Mouse (Mus musculus): Measurements from ENCODE around the gene Gpsm1. TPM values are rescaled to one million over a fixed set of nuclear protein-coding genes. Genes with fewer than 3 reads are reported as not detected.

The Gpsm1 gene
- total and polyA plus RNA-seq, 2 experiments from 2014 or later = 149 to 257 TPM

DNA sequence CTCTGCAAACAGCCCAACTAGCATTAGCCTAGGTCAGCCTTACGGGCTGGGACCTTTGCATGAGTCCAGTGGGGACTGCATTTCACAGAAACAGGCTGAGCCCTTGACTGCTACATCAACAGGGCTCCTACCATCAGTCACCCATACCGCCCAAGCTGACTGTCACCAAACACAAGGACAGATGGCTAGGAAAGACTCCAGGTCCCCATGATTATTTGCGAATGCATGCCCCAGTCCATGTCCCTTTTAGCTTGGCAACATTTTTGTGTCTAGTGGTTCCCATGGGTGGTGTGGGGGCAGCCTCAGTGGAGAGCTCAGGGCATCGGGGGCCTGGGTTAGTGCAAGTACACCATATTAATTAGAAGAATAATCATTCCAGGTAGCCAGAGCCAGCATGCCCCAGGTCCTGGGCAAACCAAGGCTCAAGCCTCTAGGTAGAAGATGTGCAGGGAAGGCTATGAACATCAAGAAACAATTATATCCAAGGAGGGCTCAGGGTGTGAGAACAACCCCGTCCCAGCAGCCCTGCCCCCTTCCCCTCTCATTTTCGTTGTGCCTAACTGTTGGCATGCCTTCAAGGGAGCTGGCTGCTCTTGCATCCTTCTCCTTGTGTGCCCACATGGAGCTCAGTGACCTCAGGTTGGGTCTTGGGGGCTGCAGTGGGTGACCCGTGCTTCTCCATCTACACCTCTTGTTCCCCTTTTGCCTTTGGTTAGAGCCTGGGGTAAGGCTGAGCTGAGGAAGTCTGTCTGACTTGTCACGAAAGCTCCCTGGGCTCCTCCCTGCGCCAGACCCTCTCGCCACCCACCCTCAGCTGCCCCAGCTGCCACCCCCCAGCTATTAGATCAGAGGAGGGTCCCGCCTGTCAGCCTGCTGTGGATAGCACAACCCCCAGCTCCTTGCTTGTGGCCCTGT, 38.0 kb downstream of the Gpsm1 start:
- Histone ChIP-seq H3K27me3 (ENCODE audit: insufficient read depth, low read length) (no peaks in the 10 kb centered on the region), H3K36me3 (ENCODE audit: insufficient read depth) (peaks cover 18% of the 10 kb centered on the region), H3K27ac (ENCODE audit: low read depth, low read length) (no peak overlapping the region), H3K4me2 (ENCODE audit: low read depth) (peak overlapping the region; percentile 83), H3K9me3 (ENCODE audit: low read length) (no peaks in the 10 kb centered on the region), H3K4me1 (ENCODE audit: insufficient read depth) (peaks cover 10% of the 10 kb centered on the region; the same call in 1 of the 2 replicates), H3K4me3 (ENCODE audit: low read depth, low read length) (peak overlapping the region; percentile 86), H3K9ac (peak overlapping the region; percentile 97)
- TF ChIP-seq CTCF (IDR thresholded peaks at IDR 0.05; ENCODE audit: low read depth) = no peak
- ATAC-seq (no peak), DNase-seq (no peak)
- 86% methylated on average over 11 of the region's 11 CpGs for WGBS

DNA sequence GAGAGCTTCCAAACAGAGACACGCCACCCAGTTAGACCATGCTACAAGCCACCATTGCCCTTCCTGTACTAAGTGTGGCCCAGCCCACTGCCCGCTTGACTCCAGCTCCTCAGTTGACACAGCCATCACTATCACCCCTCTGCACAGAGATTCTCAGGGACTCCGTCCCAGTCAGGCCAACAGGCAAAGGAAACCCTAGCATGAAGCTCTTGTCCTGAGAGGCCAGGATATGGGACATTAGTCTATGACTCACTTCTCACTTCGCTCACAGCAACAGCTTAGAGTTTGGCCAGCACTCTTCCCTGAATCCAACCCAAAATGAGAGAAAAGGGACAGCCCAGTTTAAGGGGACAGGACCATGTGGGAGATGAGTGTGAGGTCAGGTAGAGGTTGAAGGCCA, 39.1 kb downstream of the Gpsm1 start:
- Histone ChIP-seq H3K4me3 (ENCODE audit: low read depth, low read length) (no peak overlapping the region), H3K36me3 (ENCODE audit: insufficient read depth) (peaks cover 7% of the 10 kb centered on the region), H3K9ac (no peak overlapping the region), H3K4me2 (ENCODE audit: low read depth) (no peak overlapping the region), H3K4me1 (ENCODE audit: insufficient read depth) (peaks cover 10% of the 10 kb centered on the region; the same call in 1 of the 2 replicates), H3K27ac (ENCODE audit: low read depth, low read length) (no peak overlapping the region), H3K27me3 (ENCODE audit: insufficient read depth, low read length) (no peaks in the 10 kb centered on the region), H3K9me3 (ENCODE audit: low read length) (no peaks in the 10 kb centered on the region)
- no peak for TF ChIP-seq CTCF (IDR thresholded peaks at IDR 0.05; ENCODE audit: low read depth)
- 96% methylated on average over 4 of the region's 4 CpGs for WGBS
- ATAC-seq (no peak), DNase-seq (no peak)

DNA sequence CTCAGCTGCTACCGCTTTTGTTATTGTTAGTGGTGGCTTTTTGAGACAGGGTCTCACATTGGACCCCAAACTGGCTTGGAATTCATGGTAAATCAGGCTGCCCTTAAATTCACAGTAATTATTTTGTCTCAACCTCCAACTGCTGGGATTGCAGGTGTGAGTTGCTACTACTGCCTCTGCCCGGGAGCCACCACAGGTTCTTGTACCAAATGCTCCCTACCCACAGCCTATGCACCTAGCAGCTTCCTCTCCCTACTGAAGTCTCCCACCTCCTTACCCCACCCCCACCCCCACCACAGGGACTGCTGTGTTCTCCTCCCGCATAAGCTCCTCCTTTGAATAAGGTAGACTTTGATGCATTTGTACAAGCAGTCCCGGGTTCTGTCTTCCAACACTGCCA, 40.9 kb downstream of the Gpsm1 start:
- 84% methylated on average over 4 of the region's 4 CpGs for WGBS
- H3K27ac ChIP-seq (ENCODE audit: low read depth, low read length) = no peak overlapping the region
- TF ChIP-seq CTCF (IDR thresholded peaks at IDR 0.05; ENCODE audit: low read depth) = no peak

DNA sequence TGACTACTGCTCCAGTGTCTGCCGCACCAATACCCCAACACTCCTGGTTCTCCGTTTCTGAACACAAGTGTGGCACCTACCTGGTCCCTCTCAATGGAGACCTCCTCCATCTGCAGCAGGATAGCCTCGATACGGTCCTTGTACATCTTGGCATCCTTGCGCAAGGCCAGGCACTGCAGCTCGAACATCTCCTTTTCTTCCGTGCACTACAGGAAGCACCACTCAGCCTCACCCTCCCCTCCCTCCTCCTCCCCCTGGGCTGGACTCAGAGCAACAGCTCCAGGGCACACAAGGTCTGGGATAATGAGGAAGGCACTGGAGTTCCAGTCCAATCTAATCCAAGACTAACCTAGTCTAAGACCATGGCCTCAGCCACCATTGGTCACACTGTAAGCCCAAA, 41.4 kb downstream of the Gpsm1 start:
- TF ChIP-seq CTCF (IDR thresholded peaks at IDR 0.05; ENCODE audit: low read depth) = no peak
- no peak overlapping the region for H3K4me2 ChIP-seq (ENCODE audit: low read depth)
- H3K9me3 ChIP-seq (ENCODE audit: low read length) = no peaks in the 10 kb centered on the region
- no peak overlapping the region for H3K9ac ChIP-seq
- H3K4me1 ChIP-seq (ENCODE audit: insufficient read depth) = peaks cover 6% of the 10 kb centered on the region; the same call in 1 of the 2 replicates
- H3K27me3 ChIP-seq (ENCODE audit: insufficient read depth, low read length) = no peaks in the 10 kb centered on the region
- H3K27ac ChIP-seq (ENCODE audit: low read depth, low read length) = no peak overlapping the region
- no peak overlapping the region for H3K4me3 ChIP-seq (ENCODE audit: low read depth, low read length)
- no peaks in the 10 kb centered on the region for H3K36me3 ChIP-seq (ENCODE audit: insufficient read depth)
- no peak for DNase-seq
- WGBS = 75% methylated on average over 7 of the region's 7 CpGs
- no peak for ATAC-seq

More for the DNA sequence above, 40.9 kb downstream of the Gpsm1 start:
- Histone ChIP-seq H3K36me3 (ENCODE audit: insufficient read depth) (no peaks in the 10 kb centered on the region), H3K4me1 (ENCODE audit: insufficient read depth) (peaks cover 6% of the 10 kb centered on the region; the same call in 1 of the 2 replicates), H3K9ac (no peak overlapping the region), H3K4me2 (ENCODE audit: low read depth) (no peak overlapping the region), H3K4me3 (ENCODE audit: low read depth, low read length) (no peak overlapping the region), H3K9me3 (ENCODE audit: low read length) (no peaks in the 10 kb centered on the region), H3K27me3 (ENCODE audit: insufficient read depth, low read length) (no peaks in the 10 kb centered on the region)
- DNase-seq (no peak), ATAC-seq (no peak)

DNA sequence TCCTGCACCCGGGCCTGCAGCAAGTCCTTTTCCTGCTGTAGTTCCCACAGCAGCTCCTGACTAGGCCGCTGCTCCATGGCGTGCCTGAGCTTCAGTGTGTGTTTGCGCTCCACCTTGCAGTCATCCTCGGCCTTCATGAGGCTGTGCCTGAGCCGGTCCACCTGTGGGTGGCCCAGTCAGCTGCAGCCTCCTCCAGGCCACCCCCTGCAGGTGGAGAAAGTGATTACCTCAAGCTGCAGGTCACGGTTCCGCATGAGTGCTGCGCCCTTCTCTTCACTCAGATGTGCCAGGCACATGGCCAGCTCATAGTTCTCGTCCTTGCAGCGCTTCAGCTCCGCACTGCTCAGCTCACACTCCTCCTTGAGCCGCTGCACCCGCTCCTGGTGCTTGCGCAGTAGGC, 42.2 kb downstream of the Gpsm1 start:
- Histone ChIP-seq H3K4me3 (ENCODE audit: low read depth, low read length) (no peak overlapping the region), H3K36me3 (ENCODE audit: insufficient read depth) (no peaks in the 10 kb centered on the region), H3K9ac (no peak overlapping the region), H3K4me1 (ENCODE audit: insufficient read depth) (peaks cover 6% of the 10 kb centered on the region; the same call in 1 of the 2 replicates), H3K27me3 (ENCODE audit: insufficient read depth, low read length) (no peaks in the 10 kb centered on the region), H3K27ac (ENCODE audit: low read depth, low read length) (no peak overlapping the region), H3K9me3 (ENCODE audit: low read length) (no peaks in the 10 kb centered on the region), H3K4me2 (ENCODE audit: low read depth) (no peak overlapping the region)
- no peak for ATAC-seq
- DNase-seq = no peak
- WGBS = 53% methylated on average over 15 of the region's 15 CpGs
- TF ChIP-seq CTCF (IDR thresholded peaks at IDR 0.05; ENCODE audit: low read depth) = peak; percentile 32; the same call in 1 of the 2 replicates

DNA sequence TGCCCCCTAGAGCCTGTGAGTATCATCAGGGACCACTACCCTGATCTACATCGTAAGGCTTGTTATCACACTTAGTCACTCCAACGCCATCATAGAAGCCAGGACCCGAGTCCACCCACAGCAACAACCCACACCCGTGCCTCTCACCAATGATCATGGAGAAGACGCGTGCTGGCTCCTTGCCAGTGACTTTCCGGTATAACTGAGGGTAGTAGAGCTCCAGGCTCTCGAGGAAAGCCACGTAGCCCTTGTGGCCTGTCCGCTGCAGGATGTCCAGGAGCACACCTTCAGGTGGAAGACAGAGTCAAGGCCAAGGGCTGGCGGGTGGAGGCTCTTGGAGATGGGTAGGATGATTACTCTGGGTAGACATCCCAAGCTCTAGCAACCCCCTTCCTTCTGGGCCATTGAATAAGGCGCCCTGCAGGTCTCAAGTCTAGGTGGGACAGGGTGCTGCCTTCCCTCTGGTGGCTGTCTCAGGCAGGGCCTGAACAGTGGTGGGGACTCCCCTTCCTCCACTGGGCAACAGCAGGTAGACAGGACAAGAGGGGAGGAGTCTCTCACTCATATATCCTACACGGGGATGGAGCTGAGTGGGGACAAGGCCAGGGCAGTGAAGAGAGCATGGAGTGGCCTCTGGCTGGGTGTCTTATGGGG, 43.5 kb downstream of the Gpsm1 start:
- Histone ChIP-seq H3K9me3 (ENCODE audit: low read length) (no peaks in the 10 kb centered on the region), H3K36me3 (ENCODE audit: insufficient read depth) (peaks cover 3% of the 10 kb centered on the region; the same call in 1 of the 2 replicates), H3K27ac (ENCODE audit: low read depth, low read length) (no peak overlapping the region), H3K9ac (no peak overlapping the region), H3K4me3 (ENCODE audit: low read depth, low read length) (no peak overlapping the region), H3K27me3 (ENCODE audit: insufficient read depth, low read length) (no peaks in the 10 kb centered on the region), H3K4me2 (ENCODE audit: low read depth) (no peak overlapping the region), H3K4me1 (ENCODE audit: insufficient read depth) (no peaks in the 10 kb centered on the region)
- 88% methylated on average over 13 of the region's 13 CpGs for WGBS
- ATAC-seq = no peak
- no peak for TF ChIP-seq CTCF (IDR thresholded peaks at IDR 0.05; ENCODE audit: low read depth)
- DNase-seq = no peak

DNA sequence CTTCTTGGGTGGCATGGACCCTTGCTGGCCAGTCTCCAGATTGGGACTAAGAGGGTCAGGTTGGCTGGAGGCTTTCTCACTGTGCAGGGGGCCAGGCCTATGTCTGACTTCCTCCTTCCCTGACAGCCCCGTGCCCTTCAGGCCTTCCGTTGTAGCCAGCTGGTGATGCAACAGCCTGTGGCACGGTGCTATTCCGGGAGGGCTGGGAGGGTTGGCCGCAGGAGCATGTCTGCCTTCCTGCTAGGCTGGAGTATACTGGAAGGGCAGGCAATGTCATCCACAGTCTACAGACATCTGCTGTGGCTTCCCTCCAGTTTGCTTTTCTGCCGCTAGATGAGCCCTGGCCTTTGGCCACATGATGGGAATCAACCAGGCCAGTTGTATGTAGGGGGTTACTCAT, 44.7 kb downstream of the Gpsm1 start:
- no peak for TF ChIP-seq CTCF (IDR thresholded peaks at IDR 0.05; ENCODE audit: low read depth)
- ATAC-seq = no peak
- WGBS = 92% methylated on average over 6 of the region's 6 CpGs

More for the DNA sequence above, 44.7 kb downstream of the Gpsm1 start:
- Histone ChIP-seq H3K9ac (no peak overlapping the region), H3K4me2 (ENCODE audit: low read depth) (no peak overlapping the region), H3K9me3 (ENCODE audit: low read length) (no peaks in the 10 kb centered on the region), H3K27ac (ENCODE audit: low read depth, low read length) (no peak overlapping the region), H3K4me1 (ENCODE audit: insufficient read depth) (no peaks in the 10 kb centered on the region), H3K36me3 (ENCODE audit: insufficient read depth) (peaks cover 15% of the 10 kb centered on the region), H3K27me3 (ENCODE audit: insufficient read depth, low read length) (no peaks in the 10 kb centered on the region), H3K4me3 (ENCODE audit: low read depth, low read length) (no peak overlapping the region)
- no peak for DNase-seq

All from forebrain, postnatal 0 days (tissue).